Mouse (Mus musculus) heart, embryonic 12.5 days (tissue): ENCODE measurements around the gene Vmn1r168. TPM values are rescaled to one million over a fixed set of nuclear protein-coding genes. Genes with fewer than 3 reads are reported as not detected.
"Not testable (repeated sequence)": the region's sequence is repeated elsewhere in the genome, so short reads cannot be mapped to it uniquely, and the experiment has no call there.

ENCODE experiments used
- ATAC-seq: fragments of 200-750 bp; cut with Nextera tagmentation; 2 replicates; pipeline ENCODE4 v1.8.0; 2017; ENCODE audit warnings: moderate TSS enrichment, moderate library complexity; ENCODE audit not compliant: insufficient number of reproducible peaks, low FRiP score
- H3K27ac ChIP-seq: fragments of 300-500 bp; sonication (generic); 2 replicates; pipeline ENCODE4 v1.5.1; 2016; ENCODE audit warnings: mild to moderate bottlenecking, moderate library complexity; ENCODE audit not compliant: poor library complexity, severe bottlenecking
- H3K27me3 ChIP-seq: fragments of 300-500 bp; sonication (generic); replicated peaks from 2 replicates; pipeline ENCODE4 v1.6.1; 2016; ENCODE audit warnings: mild to moderate bottlenecking, moderate library complexity
- H3K36me3 ChIP-seq: fragments of 300-500 bp; sonication (generic); 2 replicates; pipeline ENCODE4 v1.6.1; 2016; ENCODE audit warnings: mild to moderate bottlenecking, moderate library complexity
- H3K4me1 ChIP-seq: fragments of 300-500 bp; sonication (generic); replicated peaks from 2 replicates; pipeline ENCODE4 v1.6.1; 2016; ENCODE audit warnings: mild to moderate bottlenecking
- H3K4me2 ChIP-seq: fragments of 300-500 bp; sonication (generic); 2 replicates; pipeline ENCODE4 v1.6.1; 2016; ENCODE audit warnings: mild to moderate bottlenecking, moderate library complexity
- H3K4me3 ChIP-seq: fragments of 300-500 bp; sonication (generic); 2 replicates; pipeline ENCODE4 v1.5.1; 2016; ENCODE audit warnings: mild to moderate bottlenecking
- H3K9ac ChIP-seq: fragments of 300-500 bp; sonication (generic); 2 replicates; pipeline ENCODE4 v1.6.1; 2016; ENCODE audit warnings: mild to moderate bottlenecking, moderate library complexity
- H3K9me3 ChIP-seq: fragments of 300-500 bp; sonication (generic); replicated peaks from 2 replicates; pipeline ENCODE4 v1.6.1; 2016; ENCODE audit warnings: mild to moderate bottlenecking, moderate library complexity
- WGBS: fragments of 180-500 bp; shearing (Covaris S2); methylation state at CpG from one replicate; pipeline ENCODE4 v1.1.7; 2016; 5-methylcytosine and 5-hydroxymethylcytosine counted together
- polyA plus RNA-seq: library from polyadenylated mRNA; unstranded; fragments of >200 nt; fragmentation: Nextera tagmentation; extraction: Ambion mirVana; gene quantifications from 2 replicates; pipeline ENCODE4 v1.2.1, GENCODE M21; 2016

Gene Vmn1r168
- polyA plus RNA-seq = not detected in 2 replicates

- H3K9me3 ChIP-seq = peaks cover 12% of the 10 kb centered on the region
- not testable (repeated sequence) for H3K4me1 ChIP-seq, H3K27me3 ChIP-seq, H3K27ac ChIP-seq, H3K4me3 ChIP-seq, H3K36me3 ChIP-seq, H3K4me2 ChIP-seq, H3K9ac ChIP-seq, ATAC-seq
- no CpG with 5 or more reads among the region's 1 CpGs for WGBS
Measured at GRCm38 (mm10) chr7:23539432-23539831, at the start of gene Vmn1r168. TSS of gene Vmn1r168 (plus strand) at chr7:23539732.

GRCm38 (mm10) chr7:23507106-23507505 lies 32.4 kb upstream of the Vmn1r168 start, which contains the start of gene Vmn1r167:
TSS of gene Vmn1r167 (minus strand) at chr7:23507206.
- not testable (repeated sequence) for H3K4me2 ChIP-seq, H3K4me1 ChIP-seq, ATAC-seq, H3K4me3 ChIP-seq, H3K9me3 ChIP-seq, H3K27me3 ChIP-seq, H3K9ac ChIP-seq, H3K36me3 ChIP-seq, H3K27ac ChIP-seq
- WGBS = 81% methylated on average over 2 of the region's 2 CpGs

- H3K9ac ChIP-seq, H3K4me1 ChIP-seq, H3K9me3 ChIP-seq, H3K4me3 ChIP-seq, H3K27ac ChIP-seq, H3K4me2 ChIP-seq, H3K36me3 ChIP-seq, H3K27me3 ChIP-seq, ATAC-seq: not testable (repeated sequence)
- WGBS = 67% methylated on average over 1 of the region's 2 CpGs
Measured at GRCm38 (mm10) chr7:23575226-23575625, 35.7 kb downstream of the Vmn1r168 start, which contains the start of gene Vmn1r169. TSS of gene Vmn1r169 (plus strand) at chr7:23575526.

Other genes with a start within 250 kb of the Vmn1r168 start
- not detected in 2 replicates for gene Nlrp4e, start 238.5 kb upstream of the Vmn1r168 start, polyA plus RNA-seq
- not detected in 2 replicates for gene Nlrp5, start 153.8 kb upstream of the Vmn1r168 start, polyA plus RNA-seq
- gene Vmn1r167, start 32.5 kb upstream of the Vmn1r168 start, polyA plus RNA-seq = not detected in 2 replicates
- gene Vmn1r169, start 35.8 kb downstream of the Vmn1r168 start, polyA plus RNA-seq = not detected in 2 replicates
- gene Vmn1r170, start 66.4 kb downstream of the Vmn1r168 start, polyA plus RNA-seq = not detected in 2 replicates
- not detected in 2 replicates for gene Vmn1r171, start 91.0 kb downstream of the Vmn1r168 start, polyA plus RNA-seq
- gene Vmn1r172, start 118.6 kb downstream of the Vmn1r168 start, polyA plus RNA-seq = not detected in 2 replicates
- gene Vmn1r173, start 161.0 kb downstream of the Vmn1r168 start, polyA plus RNA-seq = not detected in 2 replicates
- not detected in 2 replicates for gene Vmn1r174, start 212.5 kb downstream of the Vmn1r168 start, polyA plus RNA-seq